ENCODE assay signal across 27 mouse cellular contexts in genomic region chr7:102855807-102856206, GRCm38 (mm10). TPM values are rescaled to one million over a fixed set of nuclear protein-coding genes. Genes with fewer than 3 reads are reported as not detected.
"Had no signal": no experiment of that assay in that cellular context is flagged by ENCODE, and none has a peak within 500 bp of the region (broad histone marks: within the 10 kb centered on the region; RNA-seq: fewer than 3 reads in every experiment).

No protein-coding gene starts in this region.

- H3K4me2 ChIP-seq: neural tube, embryonic 12.5 days; neural tube, embryonic 13.5 days; neural tube, embryonic 15.5 days; stomach, embryonic 15.5 days had no signal

- H3K36me3 ChIP-seq: neural tube, embryonic 12.5 days; neural tube, embryonic 13.5 days; neural tube, embryonic 15.5 days; stomach, embryonic 15.5 days had no signal

- H3K9me3 ChIP-seq: neural tube, embryonic 12.5 days; neural tube, embryonic 13.5 days; neural tube, embryonic 15.5 days; stomach, embryonic 15.5 days had no signal

- H3K9ac ChIP-seq: neural tube, embryonic 12.5 days; neural tube, embryonic 13.5 days; neural tube, embryonic 15.5 days; stomach, embryonic 15.5 days had no signal

- H3K27ac ChIP-seq: neural tube, embryonic 12.5 days; neural tube, embryonic 13.5 days; neural tube, embryonic 15.5 days; stomach, embryonic 15.5 days; stomach, postnatal 0 days had no signal

- H3K4me1 ChIP-seq: neural tube, embryonic 12.5 days; neural tube, embryonic 13.5 days; neural tube, embryonic 15.5 days; stomach, embryonic 15.5 days had no signal

- H3K27me3 ChIP-seq: neural tube, embryonic 12.5 days; neural tube, embryonic 13.5 days; neural tube, embryonic 15.5 days; stomach, embryonic 15.5 days had no signal

- DNase-seq: retina, postnatal 1 day; right cerebral cortex, adult 18-20 months; right cerebral cortex, postnatal 14 days; right cerebral cortex, postnatal 25 days; right cerebral cortex, postnatal 4 days; spleen, adult 18-20 months; thymus, adult 18-20 months; thymus, adult 2 months; thymus, postnatal 14 days; thymus, postnatal 25 days; thymus, postnatal 36 days; thymus, postnatal 4 days had no signal

- H3K4me3 ChIP-seq: neural tube, embryonic 12.5 days; neural tube, embryonic 13.5 days; neural tube, embryonic 15.5 days; stomach, embryonic 15.5 days had no signal

RNA-seq across cellular contexts. Expression of gene Olfr566, which starts 2.8 kb away (rescaled TPM):
- total RNA-seq: neutrophil, adult 5-6 weeks had no signal
- polyA plus RNA-seq: neural tube, embryonic 11.5 days; neural tube, embryonic 12.5 days; neural tube, embryonic 14.5 days; neural tube, embryonic 15.5 days; small intestine, adult 2 months; spleen, adult 2 months; stomach, embryonic 14.5 days; stomach, embryonic 15.5 days; stomach, embryonic 16.5 days; stomach, postnatal 0 days; testis, adult 2 months; thymus, adult 2 months; thymus, postnatal 0 days; urinary bladder, adult 2 months had no signal

RNA-seq across cellular contexts. Expression of gene Olfr568, which starts 21.1 kb away (rescaled TPM):
- total RNA-seq: neutrophil, adult 5-6 weeks had no signal
- polyA plus RNA-seq: neural tube, embryonic 11.5 days; neural tube, embryonic 12.5 days; neural tube, embryonic 13.5 days; neural tube, embryonic 14.5 days; neural tube, embryonic 15.5 days; small intestine, adult 2 months; spleen, adult 2 months; stomach, embryonic 14.5 days; stomach, embryonic 15.5 days; stomach, embryonic 16.5 days; stomach, postnatal 0 days; thymus, adult 2 months; thymus, postnatal 0 days; urinary bladder, adult 2 months had no signal

RNA-seq across cellular contexts. Expression of gene Olfr569, which starts 34.9 kb away (rescaled TPM):
- total RNA-seq: neutrophil, adult 5-6 weeks had no signal
- polyA plus RNA-seq: neural tube, embryonic 11.5 days; neural tube, embryonic 12.5 days; neural tube, embryonic 13.5 days; neural tube, embryonic 14.5 days; neural tube, embryonic 15.5 days; small intestine, adult 2 months; spleen, adult 2 months; stomach, embryonic 14.5 days; stomach, embryonic 15.5 days; stomach, embryonic 16.5 days; stomach, postnatal 0 days; testis, adult 2 months; thymus, adult 2 months; thymus, postnatal 0 days; urinary bladder, adult 2 months had no signal

RNA-seq across cellular contexts. Expression of gene Olfr570, which starts 38.6 kb away (rescaled TPM):
- total RNA-seq: neutrophil, adult 5-6 weeks had no signal
- polyA plus RNA-seq: neural tube, embryonic 11.5 days; neural tube, embryonic 12.5 days; neural tube, embryonic 13.5 days; neural tube, embryonic 14.5 days; neural tube, embryonic 15.5 days; small intestine, adult 2 months; spleen, adult 2 months; stomach, embryonic 14.5 days; stomach, embryonic 15.5 days; stomach, embryonic 16.5 days; stomach, postnatal 0 days; testis, adult 2 months; thymus, adult 2 months; thymus, postnatal 0 days; urinary bladder, adult 2 months had no signal

RNA-seq across cellular contexts. Expression of gene Olfr564, which starts 52.5 kb away (rescaled TPM):
- total RNA-seq: neutrophil, adult 5-6 weeks had no signal
- polyA plus RNA-seq: neural tube, embryonic 11.5 days; neural tube, embryonic 12.5 days; neural tube, embryonic 13.5 days; neural tube, embryonic 14.5 days; neural tube, embryonic 15.5 days; small intestine, adult 2 months; spleen, adult 2 months; stomach, embryonic 14.5 days; stomach, embryonic 15.5 days; stomach, embryonic 16.5 days; stomach, postnatal 0 days; testis, adult 2 months; thymus, adult 2 months; thymus, postnatal 0 days; urinary bladder, adult 2 months had no signal
